8 mouse cellular contexts compared by ENCODE assay signal in genomic region chr14:55559799-55560201, GRCm38 (mm10). TPM values are rescaled to one million over a fixed set of nuclear protein-coding genes. Genes with fewer than 3 reads are reported as not detected.
DNase-seq lines count a peak whose midpoint lies in the region; ATAC-seq lines count a peak whose summit lies in the region.

Dcaf11 (plus strand) TSS chr14:55560006.

- peak; percentile 80 for ATAC-seq in hindbrain, embryonic 13.5 days (ENCODE audit: low FRiP score)

- WGBS in hindbrain, embryonic 13.5 days, result 0% methylated on average over 27 of the region's 27 CpGs

- H3K4me2 ChIP-seq in hindbrain, embryonic 13.5 days, result peak within 1 kb of the TSS; percentile 82

- H3K9me3 ChIP-seq in hindbrain, embryonic 13.5 days, result no peaks in the 10 kb centered on the region

- H3K27me3 ChIP-seq in hindbrain, embryonic 13.5 days, result no peaks in the 10 kb centered on the region

- peak; percentile 78 for DNase-seq in NIH3T3 (ENCODE audit: low read depth)
- DNase-seq in cerebellum, postnatal 10 days, result peak; percentile 94 to 96
- peak; percentile 81 to 83 for DNase-seq in frontal cortex, postnatal 14 days (ENCODE audit: low spot score in 2 of 2)
- DNase-seq in layer of hippocampus, postnatal 25 days (ENCODE audit: extremely low spot score in 1 of 2, low spot score in 1 of 2), result peak; percentile 79 to 80
- DNase-seq in lung, postnatal 25 days (ENCODE audit: low spot score), result peak; percentile 94
- DNase-seq in retina, embryonic 14.5 days (ENCODE audit: low spot score), result peak; percentile 94
- peak; percentile 90 for DNase-seq in thymus, postnatal 4 days

- peaks cover 18% of the 10 kb centered on the region for H3K36me3 ChIP-seq in hindbrain, embryonic 13.5 days

- peak within 1 kb of the TSS; percentile 87 for H3K9ac ChIP-seq in hindbrain, embryonic 13.5 days

- H3K4me1 ChIP-seq in hindbrain, embryonic 13.5 days (replicated peaks), result peaks cover 19% of the 10 kb centered on the region

- H3K27ac ChIP-seq in hindbrain, embryonic 13.5 days, result peak within 1 kb of the TSS; percentile 99

- peak within 1 kb of the TSS; percentile 64 for H3K4me3 ChIP-seq in hindbrain, embryonic 13.5 days

RNA-seq across cellular contexts. Expression of gene Dcaf11, which starts in this region (rescaled TPM):
- 124 and 130 TPM in 2 replicates for polyA plus RNA-seq in hindbrain, embryonic 13.5 days (2015; fragmentation: Nextera tagmentation; extraction: Ambion mirVana)
- 10 to 100 TPM; 72.7 to 86.4 TPM for total RNA-seq in layer of hippocampus, postnatal 25 days (2021)

Comparison
In these comparisons a context has a peak if more than half of its experiments do, and no peak if none do; other contexts are left out.
1. Peak in every context shown above with its lines: DNase-seq, ATAC-seq, H3K4me3 ChIP-seq and H3K27ac ChIP-seq.